Mouse (Mus musculus) forebrain, embryonic 13.5 days (tissue): ENCODE results near the gene Whamm. TPM values are rescaled to one million over a fixed set of nuclear protein-coding genes. Genes with fewer than 3 reads are reported as not detected.

ENCODE experiments used
- ATAC-seq: fragments of 200-750 bp; cut with Nextera tagmentation; 2 replicates; pipeline ENCODE4 v1.8.0; 2017
- H3K27ac ChIP-seq: fragments of 300-500 bp; sonication (generic); 2 replicates; pipeline ENCODE4 v1.5.1; 2015; ENCODE audit warnings: inconsistent platforms, mild to moderate bottlenecking, moderate library complexity
- H3K27me3 ChIP-seq: fragments of 300-500 bp; sonication (generic); 2 replicates; pipeline ENCODE4 v1.6.1; 2015; ENCODE audit warnings: mild to moderate bottlenecking, inconsistent platforms
- H3K36me3 ChIP-seq: fragments of 300-500 bp; sonication (generic); 2 replicates; pipeline ENCODE4 v1.6.1; 2015; ENCODE audit warnings: mild to moderate bottlenecking, inconsistent platforms; ENCODE audit not compliant: poor library complexity, severe bottlenecking
- H3K4me1 ChIP-seq: fragments of 300-500 bp; sonication (generic); 2 replicates; pipeline ENCODE4 v1.6.1; 2015; ENCODE audit warnings: inconsistent platforms
- H3K4me2 ChIP-seq: fragments of 300-500 bp; sonication (generic); 2 replicates; pipeline ENCODE4 v1.6.1; 2015; ENCODE audit warnings: inconsistent platforms, mild to moderate bottlenecking, moderate library complexity
- H3K4me3 ChIP-seq: fragments of 300-500 bp; sonication (generic); 2 replicates; pipeline ENCODE4 v1.5.1; 2015; ENCODE audit warnings: mild to moderate bottlenecking, inconsistent platforms
- H3K9ac ChIP-seq: fragments of 300-500 bp; sonication (generic); 2 replicates; pipeline ENCODE4 v1.6.1; 2015; ENCODE audit warnings: mild to moderate bottlenecking, inconsistent platforms
- H3K9me3 ChIP-seq: fragments of 300-500 bp; sonication (generic); replicated peaks from 2 replicates; pipeline ENCODE4 v1.6.1; 2016; ENCODE audit warnings: inconsistent platforms
- WGBS: fragments of 180-500 bp; shearing (Covaris S2); methylation state at CpG from one replicate; pipeline ENCODE4 v1.1.7; 2015; 5-methylcytosine and 5-hydroxymethylcytosine counted together
- polyA plus RNA-seq: library from polyadenylated mRNA; unstranded; fragments of >200 nt; fragmentation: Nextera tagmentation; extraction: Ambion mirVana; gene quantifications from 2 replicates; pipeline ENCODE4 v1.2.1, GENCODE M21; 2015

Whamm gene
- polyA plus RNA-seq: 4.1 and 4.5 TPM in 2 replicates

DNA sequence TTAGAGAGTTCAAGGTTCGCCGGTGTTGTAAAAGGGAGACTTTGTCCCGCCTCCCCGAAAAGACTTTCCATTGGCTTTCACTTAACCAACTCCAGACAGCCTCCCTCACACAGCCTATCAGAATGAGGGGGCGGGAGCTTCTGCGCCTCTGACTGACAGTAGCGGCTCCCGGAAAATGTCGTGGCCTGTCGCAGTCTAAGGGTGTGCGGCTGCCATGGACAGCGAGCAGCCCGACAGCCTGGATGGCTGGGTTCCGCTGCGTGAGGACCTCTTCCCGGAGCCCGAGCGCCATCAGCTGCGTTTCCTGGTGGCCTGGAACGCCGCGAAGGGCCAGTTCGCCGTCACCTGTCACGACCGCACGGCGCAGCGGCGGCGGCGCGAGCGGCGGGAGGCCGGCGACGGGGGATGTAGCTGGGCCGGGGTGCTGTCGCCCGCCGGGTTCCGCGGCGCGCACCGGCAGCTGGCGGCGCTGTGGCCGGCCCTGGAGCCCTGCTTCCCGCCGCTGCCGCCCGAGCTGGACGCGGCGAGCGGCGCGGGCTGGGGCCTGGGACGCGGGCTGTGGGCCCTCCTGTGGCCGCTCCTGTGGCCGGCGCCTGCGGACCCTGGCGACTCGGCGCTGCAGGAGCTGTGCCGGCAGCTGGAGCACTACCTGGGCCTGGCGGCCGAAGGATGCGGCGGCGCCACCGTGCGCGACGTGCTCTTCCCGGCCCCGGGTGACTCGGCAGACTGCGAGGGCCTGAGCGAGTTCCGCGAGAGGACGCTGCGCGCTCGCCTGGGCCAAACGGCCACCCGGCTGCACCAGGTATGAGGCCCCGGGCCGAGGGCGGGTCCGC is at the start of gene Whamm:
Whamm (plus strand) TSS at position 159 of the 833 bp plus-strand sequence.
- peak; percentile 100 for ATAC-seq
- Histone ChIP-seq H3K36me3 (peaks cover 14% of the 10 kb centered on the region), H3K27me3 (no peaks in the 10 kb centered on the region), H3K4me3 (peak within 1 kb of the TSS; percentile 84), H3K9me3 (no peaks in the 10 kb centered on the region), H3K4me2 (peak within 1 kb of the TSS; percentile 75), H3K4me1 (peaks cover 22% of the 10 kb centered on the region), H3K9ac (peak within 1 kb of the TSS; percentile 91), H3K27ac (peak within 1 kb of the TSS; percentile 97)
- WGBS: under 1% methylated on average over 82 of the region's 96 CpGs

DNA sequence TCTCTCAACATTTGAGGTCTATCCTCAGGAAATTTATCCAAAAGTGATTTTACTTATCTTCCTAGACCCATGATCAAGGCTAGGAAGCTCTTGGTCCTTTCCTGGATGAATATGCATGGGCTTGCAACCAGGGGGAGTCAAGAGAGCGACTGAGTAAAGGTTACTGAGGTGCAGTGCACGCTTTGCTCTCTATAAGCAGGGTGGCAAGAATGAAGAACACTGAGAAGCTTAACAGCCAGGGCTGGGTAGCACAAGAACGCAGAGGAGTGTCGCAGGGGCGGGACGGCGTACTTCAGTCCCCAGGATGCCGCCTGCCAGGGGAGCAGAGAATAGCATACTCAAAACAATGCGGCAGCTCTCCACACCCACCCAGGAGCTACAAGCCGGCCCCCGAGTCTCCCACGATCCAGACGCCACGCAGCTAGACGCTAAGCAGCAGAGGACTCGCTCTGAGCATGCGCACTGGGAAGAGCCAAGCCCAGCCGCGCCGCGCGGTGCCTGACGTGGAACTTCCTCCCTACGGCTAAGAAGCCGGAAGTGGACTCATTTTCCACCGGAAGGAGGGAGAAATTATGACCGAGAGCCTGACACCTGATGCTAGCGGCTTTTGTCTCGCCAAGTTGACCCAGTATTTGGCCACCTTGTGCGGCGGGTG is 47.9 kb upstream of the Whamm start:
- H3K36me3 ChIP-seq: peaks cover 22% of the 10 kb centered on the region
- under 1% methylated on average over 31 of the region's 31 CpGs for WGBS
- ATAC-seq: peak; percentile 99
- H3K27me3 ChIP-seq: 0 out of 2 replicates have a peak, but pooled peaks cover 2% of the 10 kb centered on the region
- H3K4me2 ChIP-seq: peak overlapping the region; percentile 89
- H3K4me1 ChIP-seq: peaks cover 26% of the 10 kb centered on the region
- peak overlapping the region; percentile 79 for H3K9ac ChIP-seq
- peak overlapping the region; percentile 71 for H3K4me3 ChIP-seq
- H3K9me3 ChIP-seq: no peaks in the 10 kb centered on the region
- peak overlapping the region; percentile 94 for H3K27ac ChIP-seq

DNA sequence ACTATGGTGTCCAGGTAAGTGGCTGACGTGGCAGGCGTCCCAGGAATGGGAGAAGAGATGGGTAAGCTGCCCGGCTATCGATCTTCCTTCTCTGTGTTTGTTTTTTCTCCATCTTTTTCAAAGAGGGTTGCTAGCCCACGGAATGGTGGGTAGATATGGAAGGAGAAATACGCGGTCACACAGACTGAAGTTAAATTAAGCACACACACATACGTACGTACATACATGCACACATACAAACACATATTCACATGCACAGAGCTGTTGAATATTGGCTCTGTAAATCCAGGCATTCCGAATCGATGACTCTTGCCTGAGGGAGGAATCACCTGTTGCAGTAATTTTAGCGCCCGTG is 47.4 kb upstream of the Whamm start:
- Histone ChIP-seq H3K27me3 (0 out of 2 replicates have a peak, but pooled peaks cover 2% of the 10 kb centered on the region), H3K4me2 (peak overlapping the region; percentile 89), H3K9me3 (no peaks in the 10 kb centered on the region), H3K9ac (peak overlapping the region; percentile 79), H3K4me3 (peak overlapping the region; percentile 71), H3K4me1 (peaks cover 26% of the 10 kb centered on the region), H3K36me3 (peaks cover 26% of the 10 kb centered on the region), H3K27ac (peak overlapping the region; percentile 94)
- peak; percentile 42; the same call in 1 of the 2 replicates for ATAC-seq
- 12% methylated on average over 13 of the region's 13 CpGs for WGBS

DNA sequence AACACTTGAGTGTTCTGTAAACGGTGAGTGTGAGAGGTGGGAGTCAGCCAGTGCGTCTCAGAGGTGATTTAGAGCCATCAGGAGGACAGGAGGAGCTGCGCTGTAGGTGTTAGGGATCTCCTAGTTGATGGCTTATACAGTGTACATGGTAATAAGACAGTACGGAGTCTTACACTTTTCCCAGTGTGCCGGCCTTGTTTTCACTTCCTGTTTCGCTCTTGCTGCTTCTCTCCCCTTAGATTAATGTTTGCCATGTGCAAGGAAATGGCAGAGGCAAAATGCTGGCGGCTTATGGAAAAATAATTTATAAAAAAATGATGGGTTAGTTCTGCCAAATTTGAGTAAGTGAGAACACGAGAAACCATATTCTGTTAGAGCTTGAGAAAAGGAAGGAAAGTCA is 42.1 kb upstream of the Whamm start:
- peaks cover 18% of the 10 kb centered on the region for H3K4me1 ChIP-seq
- 97% methylated on average over 8 of the region's 8 CpGs for WGBS
- H3K4me3 ChIP-seq: no peak overlapping the region
- H3K9me3 ChIP-seq: no peaks in the 10 kb centered on the region
- no peak overlapping the region for H3K9ac ChIP-seq
- peaks cover 72% of the 10 kb centered on the region for H3K36me3 ChIP-seq
- H3K27me3 ChIP-seq: no peaks in the 10 kb centered on the region
- no peak overlapping the region for H3K27ac ChIP-seq
- ATAC-seq: no peak
- no peak overlapping the region for H3K4me2 ChIP-seq

DNA sequence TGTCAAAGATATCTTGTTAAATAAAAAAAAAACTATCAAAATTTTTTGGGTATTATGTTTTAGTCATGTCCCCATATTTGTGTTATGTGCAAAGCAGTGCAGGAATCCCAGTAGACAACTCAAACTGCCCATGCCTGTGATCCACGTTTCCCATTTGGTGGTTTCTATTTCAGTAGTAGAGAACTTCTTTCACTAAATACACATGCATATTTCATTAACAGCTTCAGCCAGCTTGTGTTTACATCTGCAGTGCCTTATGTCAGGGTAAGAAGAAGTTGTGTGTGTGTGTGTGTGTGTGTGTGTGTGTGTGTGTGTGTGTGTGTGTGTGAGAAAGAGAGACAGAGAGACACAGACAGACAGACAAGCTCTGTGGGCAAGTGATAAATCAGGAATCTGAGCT is 39.6 kb upstream of the Whamm start:
- Histone ChIP-seq H3K27me3 (no peaks in the 10 kb centered on the region), H3K9me3 (no peaks in the 10 kb centered on the region; the same call in 1 of the 2 replicates), H3K9ac (no peak overlapping the region), H3K4me1 (0 out of 2 replicates have a peak, but pooled peaks cover under 1% of the 10 kb centered on the region), H3K4me2 (no peak overlapping the region), H3K4me3 (no peak overlapping the region), H3K27ac (no peak overlapping the region), H3K36me3 (peaks cover 77% of the 10 kb centered on the region)
- WGBS: 97% methylated on average over 1 of the region's 1 CpGs
- no peak for ATAC-seq

DNA sequence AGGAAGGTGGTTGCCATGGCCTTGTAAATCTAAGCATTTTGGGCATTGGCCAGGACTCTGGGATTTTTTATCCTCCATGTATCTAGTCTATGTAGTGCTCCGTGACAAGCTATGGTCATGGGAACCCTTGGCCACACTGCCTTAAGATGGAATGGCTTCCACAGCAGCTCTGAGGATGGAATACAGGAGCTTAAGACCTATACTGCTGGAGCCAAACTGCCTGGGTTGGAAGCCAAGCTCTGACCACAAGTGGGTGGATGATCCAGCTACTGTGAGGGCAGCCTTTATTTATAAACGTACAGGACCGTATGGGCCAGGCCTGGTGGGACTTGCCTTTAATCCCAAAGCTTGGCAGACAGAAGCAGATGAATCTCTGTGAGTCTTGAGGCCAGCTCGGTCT is 34.6 kb upstream of the Whamm start:
- H3K9me3 ChIP-seq: no peaks in the 10 kb centered on the region; the same call in 1 of the 2 replicates
- no peak for ATAC-seq
- H3K36me3 ChIP-seq: peaks cover 42% of the 10 kb centered on the region
- no peak overlapping the region for H3K9ac ChIP-seq
- H3K4me3 ChIP-seq: no peak overlapping the region
- H3K4me2 ChIP-seq: no peak overlapping the region
- WGBS: 94% methylated on average over 4 of the region's 4 CpGs
- no peak overlapping the region for H3K27ac ChIP-seq
- peaks cover 13% of the 10 kb centered on the region for H3K4me1 ChIP-seq
- no peaks in the 10 kb centered on the region for H3K27me3 ChIP-seq

DNA sequence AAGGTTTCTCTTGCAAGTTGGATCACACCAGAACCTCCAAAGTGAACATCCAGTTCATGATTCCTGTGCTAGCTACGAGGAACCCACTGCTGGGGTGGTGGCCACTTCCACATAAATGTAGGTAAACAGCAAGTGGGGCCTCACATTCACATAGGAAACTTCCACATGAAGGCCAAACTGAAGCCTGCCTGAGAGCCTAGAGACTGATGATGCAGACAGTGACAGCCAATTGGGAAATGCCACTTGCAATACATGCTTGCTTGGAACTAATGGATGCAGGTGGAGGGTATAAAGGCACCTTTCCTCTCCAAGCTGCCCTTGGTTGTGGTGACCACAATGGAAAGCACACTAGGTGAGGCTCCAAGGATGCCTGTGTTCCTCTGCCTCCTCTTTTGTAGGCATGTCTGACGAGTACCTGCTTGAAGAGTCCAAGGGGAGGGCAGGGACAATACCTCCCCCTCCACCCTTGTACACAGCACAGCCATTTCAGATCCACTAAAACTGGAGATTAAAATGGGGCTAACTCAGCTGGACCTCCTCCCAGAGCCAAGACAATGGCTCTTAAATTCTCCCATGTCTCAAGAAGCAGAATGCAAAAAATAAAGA is 32.9 kb upstream of the Whamm start:
- Histone ChIP-seq H3K4me3 (no peak overlapping the region), H3K27me3 (no peaks in the 10 kb centered on the region), H3K9ac (no peak overlapping the region), H3K9me3 (no peaks in the 10 kb centered on the region; the same call in 1 of the 2 replicates), H3K4me1 (peaks cover 13% of the 10 kb centered on the region), H3K4me2 (no peak overlapping the region), H3K27ac (no peak overlapping the region), H3K36me3 (peaks cover 25% of the 10 kb centered on the region)
- no peak for ATAC-seq
- 70% methylated on average over 2 of the region's 2 CpGs for WGBS

DNA sequence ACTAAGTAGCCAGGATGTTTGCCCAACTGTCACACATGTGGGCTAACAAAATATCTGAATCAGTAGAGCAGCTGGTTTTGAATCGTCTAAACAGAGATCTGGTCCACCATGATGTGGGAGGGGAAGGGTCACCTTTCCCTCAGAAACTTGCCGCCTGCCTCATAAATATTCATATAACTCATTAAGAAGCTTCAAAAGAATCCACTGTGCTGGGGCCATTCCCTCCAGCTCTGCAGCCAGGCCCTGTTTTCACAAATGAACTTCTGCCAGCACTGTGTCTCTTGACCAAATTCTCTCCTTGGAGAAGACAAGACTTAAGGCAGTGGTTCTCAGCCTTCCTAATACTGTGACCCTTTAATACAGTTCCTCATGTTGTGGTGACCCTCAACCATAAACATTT is 31.5 kb upstream of the Whamm start:
- Histone ChIP-seq H3K27ac (no peak overlapping the region), H3K36me3 (peaks cover 11% of the 10 kb centered on the region), H3K4me3 (no peak overlapping the region), H3K27me3 (no peaks in the 10 kb centered on the region), H3K4me1 (peaks cover 13% of the 10 kb centered on the region), H3K9me3 (no peaks in the 10 kb centered on the region), H3K9ac (no peak overlapping the region), H3K4me2 (no peak overlapping the region)
- peak; percentile 57; the same call in 1 of the 2 replicates for ATAC-seq
- 6% methylated on average over 2 of the region's 2 CpGs for WGBS

DNA sequence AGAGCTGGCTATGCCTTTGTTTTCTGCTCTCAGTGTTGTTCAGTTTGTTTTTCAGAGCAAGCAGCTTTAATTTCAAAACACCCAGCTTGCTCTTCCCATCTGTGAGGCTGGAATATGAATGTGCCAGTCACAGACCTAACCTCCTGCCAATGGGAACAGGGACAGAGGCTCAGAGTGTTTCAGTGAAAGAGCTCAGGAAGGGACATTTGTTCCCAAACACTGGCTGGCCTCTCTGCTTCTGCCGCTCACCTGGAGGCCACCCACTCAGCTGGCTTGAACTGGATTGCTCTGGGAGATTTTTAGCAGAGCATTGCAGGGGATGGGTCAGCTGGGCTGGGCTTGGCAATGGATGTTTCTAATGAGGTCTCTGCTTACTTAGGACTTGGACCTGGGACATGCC is 30.1 kb upstream of the Whamm start:
- H3K9ac ChIP-seq: no peak overlapping the region
- H3K9me3 ChIP-seq: no peaks in the 10 kb centered on the region
- peaks cover 13% of the 10 kb centered on the region for H3K4me1 ChIP-seq
- peak overlapping the region; percentile 20; the same call in 1 of the 2 replicates for H3K27ac ChIP-seq
- H3K4me3 ChIP-seq: no peak overlapping the region
- 38% methylated on average over 1 of the region's 1 CpGs for WGBS
- no peaks in the 10 kb centered on the region for H3K36me3 ChIP-seq
- ATAC-seq: no peak
- no peaks in the 10 kb centered on the region for H3K27me3 ChIP-seq
- no peak overlapping the region for H3K4me2 ChIP-seq

DNA sequence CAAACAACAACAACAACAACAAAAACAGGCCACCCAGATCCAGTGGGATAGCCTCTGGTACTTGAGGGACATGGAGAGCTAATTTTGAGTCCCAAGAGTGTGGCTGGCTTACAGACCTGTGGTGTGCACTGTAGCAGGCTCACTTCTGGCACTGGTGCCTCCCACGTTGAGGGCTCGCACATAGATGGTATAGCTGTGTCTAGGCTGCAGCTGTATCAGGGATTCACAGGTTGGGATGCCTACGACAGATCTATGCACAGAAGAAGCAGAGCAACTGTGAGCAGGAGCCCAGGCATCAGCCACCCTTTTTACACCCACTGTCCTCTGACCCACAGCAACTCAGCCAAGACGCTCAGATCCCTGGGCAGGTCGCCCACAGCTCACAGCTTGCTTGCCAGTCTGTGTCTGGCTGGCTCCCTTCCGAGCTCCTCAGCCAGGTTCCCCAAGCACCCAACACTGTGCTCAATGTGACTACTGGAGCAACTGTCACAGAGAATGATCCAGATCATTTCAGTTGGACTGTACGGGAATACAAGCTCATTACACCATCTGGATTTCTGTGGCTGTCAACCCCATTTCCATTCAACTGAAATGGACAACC is 29.0 kb upstream of the Whamm start:
- Histone ChIP-seq H3K36me3 (no peaks in the 10 kb centered on the region), H3K27ac (no peak overlapping the region), H3K4me3 (no peak overlapping the region), H3K9ac (no peak overlapping the region), H3K27me3 (no peaks in the 10 kb centered on the region), H3K4me2 (no peak overlapping the region), H3K9me3 (no peaks in the 10 kb centered on the region), H3K4me1 (peaks cover 13% of the 10 kb centered on the region)
- 87% methylated on average over 7 of the region's 7 CpGs for WGBS
- ATAC-seq: no peak; the same call in 1 of the 2 replicates

DNA sequence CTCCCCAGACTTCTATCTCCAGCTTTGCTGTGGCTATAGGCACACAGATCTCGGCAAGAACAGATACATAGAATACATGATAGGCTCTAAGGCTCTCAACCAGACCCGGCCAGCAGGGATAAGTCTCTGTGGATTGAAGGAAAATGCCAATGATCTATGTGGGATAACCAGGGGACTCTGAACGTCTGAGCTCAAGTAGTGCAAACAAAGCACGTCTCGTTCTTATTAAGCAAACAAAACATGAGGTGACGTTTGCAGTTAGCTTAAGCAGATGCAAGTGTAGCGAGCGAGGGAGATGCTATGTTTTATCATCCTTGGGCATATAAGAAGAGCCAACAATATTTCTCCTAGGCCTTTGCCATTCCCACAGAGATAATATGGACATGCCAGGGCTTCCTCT is 28.1 kb upstream of the Whamm start:
- Histone ChIP-seq H3K4me3 (no peak overlapping the region), H3K9me3 (no peaks in the 10 kb centered on the region), H3K27me3 (no peaks in the 10 kb centered on the region), H3K27ac (no peak overlapping the region), H3K36me3 (no peaks in the 10 kb centered on the region), H3K9ac (no peak overlapping the region), H3K4me2 (no peak overlapping the region), H3K4me1 (peaks cover 13% of the 10 kb centered on the region)
- 79% methylated on average over 8 of the region's 8 CpGs for WGBS
- no peak for ATAC-seq

DNA sequence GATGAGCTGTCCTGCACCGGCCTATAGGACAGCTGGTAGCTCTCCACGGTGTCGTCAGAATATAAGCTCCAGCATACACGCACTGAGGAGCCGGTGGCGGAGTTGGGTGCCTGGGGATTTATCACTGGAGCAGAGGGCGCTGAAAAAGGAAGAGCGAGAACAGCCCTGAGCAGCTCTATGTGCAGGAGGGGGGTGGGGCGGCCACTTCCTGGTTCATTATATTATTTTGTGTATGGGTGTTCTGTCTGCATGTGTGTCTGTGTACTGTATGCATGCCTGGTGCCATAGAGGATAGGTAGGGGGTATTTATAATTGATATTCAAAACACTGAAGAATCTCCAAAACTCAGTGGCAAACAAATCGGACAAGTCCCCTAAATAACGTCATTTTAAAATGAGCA is 22.2 kb upstream of the Whamm start:
- Histone ChIP-seq H3K36me3 (no peaks in the 10 kb centered on the region), H3K4me3 (no peak overlapping the region), H3K27me3 (no peaks in the 10 kb centered on the region), H3K9ac (no peak overlapping the region), H3K4me2 (no peak overlapping the region), H3K27ac (no peak overlapping the region), H3K9me3 (no peaks in the 10 kb centered on the region), H3K4me1 (no peaks in the 10 kb centered on the region)
- ATAC-seq: no peak
- 76% methylated on average over 11 of the region's 11 CpGs for WGBS
